Mouse (Mus musculus) cerebellum, postnatal 10 days (tissue): ENCODE results near the gene Phf13.
A peak's percentile ranks its signal among the peaks of the same experiment; 100 is the strongest.
"Not testable (repeated sequence)": the region's sequence is repeated elsewhere in the genome, so short reads cannot be mapped to it uniquely, and the experiment has no call there.

Experiments used
- DNase-seq, 2 experiments: peaks; one replicate each; pipeline ENCODE4 v3.0.0; 2021; ENCODE audit warnings: mixed read lengths in 2 of 2

The Phf13 gene

GRCm38 (mm10) chr4:151996173-151996950 lies at the start of gene Phf13:
TSS of gene Phf13 (minus strand) at chr4:151996258.
- DNase-seq = peak; percentile 99 to 100

- DNase-seq = no peak
Observed at GRCm38 (mm10) chr4:152044609-152045008, 48.6 kb upstream of the Phf13 start.

- DNase-seq = no peak
Observed at GRCm38 (mm10) chr4:152043171-152043570, 47.1 kb upstream of the Phf13 start.

GRCm38 (mm10) chr4:152041924-152042641 lies 46.0 kb upstream of the Phf13 start:
- DNase-seq = no peak

GRCm38 (mm10) chr4:152039831-152040310 lies 43.8 kb upstream of the Phf13 start:
- no peak for DNase-seq

GRCm38 (mm10) chr4:152038985-152039830 lies 43.1 kb upstream of the Phf13 start, which contains the start of gene Nol9:
TSS of gene Nol9 (plus strand) at chr4:152039321.
- peak; percentile 98 for DNase-seq

GRCm38 (mm10) chr4:152038225-152038984 lies 42.3 kb upstream of the Phf13 start, which contains the start of gene Tas1r1:
TSS of gene Tas1r1 (minus strand) at chr4:152038568.
- DNase-seq = peak; percentile 44 to 51

GRCm38 (mm10) chr4:152036464-152036863 lies 40.4 kb upstream of the Phf13 start:
- not testable (repeated sequence) for DNase-seq

GRCm38 (mm10) chr4:152032922-152033321 lies 36.9 kb upstream of the Phf13 start:
- DNase-seq = no peak

GRCm38 (mm10) chr4:152029997-152030396 lies 33.9 kb upstream of the Phf13 start:
- DNase-seq = peak in 1 of 2 experiments; percentile 12

GRCm38 (mm10) chr4:152029087-152029486 lies 33.0 kb upstream of the Phf13 start:
- DNase-seq = peak; percentile 40 to 45

- DNase-seq = no peak
Observed at GRCm38 (mm10) chr4:152028456-152028855, 32.4 kb upstream of the Phf13 start.

GRCm38 (mm10) chr4:152027524-152027923 lies 31.5 kb upstream of the Phf13 start, which contains the start of gene Zbtb48:
TSS of gene Zbtb48 (minus strand) at chr4:152027671.
- peak; percentile 96 to 98 for DNase-seq

- DNase-seq = no peak
Observed at GRCm38 (mm10) chr4:152026751-152027508, 30.9 kb upstream of the Phf13 start.

- DNase-seq = no peak
Observed at GRCm38 (mm10) chr4:152024525-152024924, 28.5 kb upstream of the Phf13 start.

GRCm38 (mm10) chr4:152022506-152022905 lies 26.4 kb upstream of the Phf13 start:
- peak; percentile 39 to 60 for DNase-seq

- no peak for DNase-seq
Observed at GRCm38 (mm10) chr4:152021568-152022097, 25.6 kb upstream of the Phf13 start.

GRCm38 (mm10) chr4:152020024-152020423 lies 24.0 kb upstream of the Phf13 start:
- no peak for DNase-seq

- no peak for DNase-seq
Observed at GRCm38 (mm10) chr4:152019073-152019472, 23.0 kb upstream of the Phf13 start.

- DNase-seq = no peak
Observed at GRCm38 (mm10) chr4:152013036-152013813, 17.2 kb upstream of the Phf13 start.
